Mouse (Mus musculus): ENCODE measurements at regions not wholly inside any gene's neighbourhood (a gene's known extent, or its start where the extent isn't known, plus 50 kb on each side); places are given as distances from the start of the nearest gene placed in this dataset.

- Histone ChIP-seq H3K4me3 (ENCODE audit: insufficient read depth, low read length) (no peak overlapping the region), H3K27ac (ENCODE audit: insufficient read depth, low read depth, low read length) (no peak overlapping the region), H3K4me1 (ENCODE audit: control insufficient read depth, insufficient read depth, low read length) (no peaks in the 10 kb centered on the region)
- TF ChIP-seq POLR2A (IDR thresholded peaks at IDR 0.05; ENCODE audit: borderline replicate concordance, low read depth, low read length) (no peak), CTCF (IDR thresholded peaks at IDR 0.05; ENCODE audit: low read depth, low read length) (no peak)
Observed at GRCm38 (mm10) chr10:111914231-111914630, 58.2 kb upstream of the Krr1 start.

- H3K27ac ChIP-seq (ENCODE audit: insufficient read depth, low read depth, low read length) = no peak overlapping the region
- H3K4me3 ChIP-seq (ENCODE audit: insufficient read depth, low read length) = no peak overlapping the region
- no peak for TF ChIP-seq CTCF (IDR thresholded peaks at IDR 0.05; ENCODE audit: low read depth, low read length)
- TF ChIP-seq POLR2A (IDR thresholded peaks at IDR 0.05; ENCODE audit: borderline replicate concordance, low read depth, low read length) = no peak
- no peaks in the 10 kb centered on the region for H3K4me1 ChIP-seq (ENCODE audit: control insufficient read depth, insufficient read depth, low read length)
Observed at GRCm38 (mm10) chr10:111918071-111918507, 54.4 kb upstream of the Krr1 start.

GRCm38 (mm10) chr10:111919475-111919874 is 53.0 kb upstream of the Krr1 start:
- TF ChIP-seq CTCF (IDR thresholded peaks at IDR 0.05; ENCODE audit: low read depth, low read length) (no peak), POLR2A (IDR thresholded peaks at IDR 0.05; ENCODE audit: borderline replicate concordance, low read depth, low read length) (no peak)
- Histone ChIP-seq H3K4me1 (ENCODE audit: control insufficient read depth, insufficient read depth, low read length) (no peaks in the 10 kb centered on the region), H3K4me3 (ENCODE audit: insufficient read depth, low read length) (no peak overlapping the region), H3K27ac (ENCODE audit: insufficient read depth, low read depth, low read length) (no peak overlapping the region)

GRCm38 (mm10) chr10:111921492-111921891 is 51.0 kb upstream of the Krr1 start:
- Histone ChIP-seq H3K27ac (ENCODE audit: insufficient read depth, low read depth, low read length) (no peak overlapping the region), H3K4me3 (ENCODE audit: insufficient read depth, low read length) (no peak overlapping the region), H3K4me1 (ENCODE audit: control insufficient read depth, insufficient read depth, low read length) (no peaks in the 10 kb centered on the region)
- no peak for TF ChIP-seq CTCF (IDR thresholded peaks at IDR 0.05; ENCODE audit: low read depth, low read length)
- TF ChIP-seq POLR2A (IDR thresholded peaks at IDR 0.05; ENCODE audit: borderline replicate concordance, low read depth, low read length) = no peak

Measured in bone marrow macrophage, adult 2 months (primary cell).